Mouse (Mus musculus) forelimb bud, embryonic 11.5 days (tissue): ENCODE measurements at regions not wholly inside any gene's neighbourhood (a gene's known extent, or its start where the extent isn't known, plus 50 kb on each side); places are given as distances from the start of the nearest gene placed in this dataset.
A peak's percentile ranks its signal among the peaks of the same experiment; 100 is the strongest.

Experiments used
- DNase-seq: peaks from one replicate; pipeline ENCODE4 v3.0.0-alpha.2; 2012; ENCODE audit warnings: low read depth, low spot score

GRCm38 (mm10) chr15:7692096-7692495 is 118.5 kb upstream of the Gdnf start:
- no peak for DNase-seq

- no peak for DNase-seq
Observed at GRCm38 (mm10) chr15:7694037-7694436, 116.6 kb upstream of the Gdnf start.

GRCm38 (mm10) chr15:7697724-7698123 is 112.9 kb upstream of the Gdnf start:
- no peak for DNase-seq

- DNase-seq: no peak
Observed at GRCm38 (mm10) chr15:7708836-7709235, 101.8 kb upstream of the Gdnf start.

- DNase-seq: no peak
Observed at GRCm38 (mm10) chr15:7714641-7715040, 96.0 kb upstream of the Gdnf start.

- no peak for DNase-seq
Observed at GRCm38 (mm10) chr15:7716188-7716587, 94.5 kb upstream of the Gdnf start.

GRCm38 (mm10) chr15:7723202-7723721 is 87.4 kb upstream of the Gdnf start:
- DNase-seq: peak; percentile 53

- no peak for DNase-seq
Observed at GRCm38 (mm10) chr15:7723770-7724169, 86.9 kb upstream of the Gdnf start.

- DNase-seq: no peak
Observed at GRCm38 (mm10) chr15:7725505-7725904, 85.1 kb upstream of the Gdnf start.

- DNase-seq: no peak
Observed at GRCm38 (mm10) chr15:7747586-7747985, 63.1 kb upstream of the Gdnf start.

- no peak for DNase-seq
Observed at GRCm38 (mm10) chr15:7750441-7750840, 60.2 kb upstream of the Gdnf start.
